Mouse (Mus musculus): Measurements from ENCODE around the gene Acox2.
"Not testable (repeated sequence)": the region's sequence is repeated elsewhere in the genome, so short reads cannot be mapped to it uniquely, and the experiment has no call there.

Gene Acox2

DNA sequence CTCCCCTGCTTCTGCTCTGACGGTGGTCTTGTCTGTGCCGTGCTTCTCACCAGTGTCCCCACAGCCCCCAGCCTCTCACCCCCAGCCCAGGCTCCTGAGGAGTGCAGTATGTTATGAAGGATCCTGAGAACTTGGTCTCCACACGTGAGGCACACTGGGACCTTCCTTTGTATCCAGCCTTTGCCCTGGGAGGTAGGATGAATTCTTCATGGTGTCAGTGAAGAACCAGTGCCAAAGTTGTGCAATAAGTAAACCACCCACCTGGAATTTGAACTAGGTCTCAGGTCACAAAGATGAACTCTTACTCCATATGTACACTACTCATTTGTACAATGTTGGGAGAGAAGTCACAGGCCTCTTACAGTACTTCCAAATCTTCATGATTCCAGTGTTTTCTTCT, at the start of gene Acox2:
Acox2 (minus strand) TSS at position 188 of the 400 bp plus-strand sequence.
- no peak for DNase-seq

- no peak for DNase-seq
Measured at GRCm38 (mm10) chr14:8308650-8309049, 49.5 kb upstream of the Acox2 start.

- DNase-seq = no peak
Measured at GRCm38 (mm10) chr14:8306884-8307283, 47.7 kb upstream of the Acox2 start.

- peak in 1 of 2 experiments; percentile 11 for DNase-seq
Measured at GRCm38 (mm10) chr14:8305014-8305413, 45.9 kb upstream of the Acox2 start.

DNA sequence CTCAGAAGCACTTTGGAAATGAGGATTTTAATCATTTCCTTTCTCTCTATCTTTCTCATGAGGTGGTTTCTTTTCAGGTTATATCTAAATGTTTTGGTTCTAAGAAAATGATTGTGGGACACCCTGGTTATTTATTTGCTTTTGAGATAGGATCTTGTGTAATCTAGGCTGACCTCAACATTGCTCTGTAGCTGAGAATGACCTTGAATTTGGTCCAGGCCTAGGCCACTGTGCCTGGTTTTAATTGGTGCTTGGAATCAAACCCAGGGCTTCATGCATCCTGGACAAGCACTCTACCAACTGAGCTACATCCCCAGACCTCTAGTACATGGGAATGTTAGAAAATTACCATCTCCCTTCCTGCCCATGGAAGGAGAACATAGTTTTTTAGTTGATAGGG, 44.9 kb upstream of the Acox2 start:
- DNase-seq = no peak

DNA sequence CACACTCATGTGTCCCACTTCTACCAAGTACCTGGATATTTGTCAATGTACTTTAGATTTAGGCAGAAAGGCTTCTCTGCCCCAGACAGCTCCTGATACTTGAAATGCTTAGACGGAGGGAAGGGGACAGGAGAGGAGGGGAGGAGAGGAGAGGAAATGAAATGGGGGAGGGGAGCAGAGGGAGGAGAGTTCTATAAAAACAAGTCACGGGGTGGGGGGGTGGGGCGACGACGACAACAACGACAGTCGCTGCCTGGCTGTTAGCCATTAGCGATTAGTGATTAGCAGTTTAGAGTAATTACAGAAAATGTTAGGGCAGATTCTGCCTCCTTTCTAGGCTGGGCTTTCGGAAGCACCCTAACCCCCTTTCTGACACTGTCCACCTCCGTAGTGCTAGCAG, 43.5 kb upstream of the Acox2 start:
- DNase-seq = peak in 1 of 2 experiments; percentile 21

GRCm38 (mm10) chr14:8300281-8300680, 41.1 kb upstream of the Acox2 start:
- DNase-seq = peak; percentile 82 to 84

- no peak for DNase-seq
Measured at GRCm38 (mm10) chr14:8297889-8298293, 38.7 kb upstream of the Acox2 start.

DNA sequence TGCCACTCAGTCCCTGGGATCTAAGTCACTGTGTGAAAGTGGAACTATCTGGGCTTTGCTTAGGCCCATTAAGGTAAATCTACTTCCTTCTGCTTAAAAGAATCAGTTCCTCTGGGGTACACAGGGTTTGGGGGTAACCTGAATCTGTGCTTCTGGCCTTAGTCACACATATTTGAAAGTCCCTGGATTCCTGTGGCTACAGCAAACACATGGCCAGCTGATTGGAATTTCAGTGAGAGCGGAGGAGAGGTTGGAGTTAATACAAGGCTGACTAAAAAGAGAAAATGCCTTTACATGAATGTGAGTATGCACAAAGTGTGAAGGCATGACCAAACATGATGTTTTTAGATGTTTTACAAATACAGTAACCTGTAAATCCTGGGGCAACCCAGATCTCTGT, 35.1 kb upstream of the Acox2 start:
- no peak for DNase-seq

DNA sequence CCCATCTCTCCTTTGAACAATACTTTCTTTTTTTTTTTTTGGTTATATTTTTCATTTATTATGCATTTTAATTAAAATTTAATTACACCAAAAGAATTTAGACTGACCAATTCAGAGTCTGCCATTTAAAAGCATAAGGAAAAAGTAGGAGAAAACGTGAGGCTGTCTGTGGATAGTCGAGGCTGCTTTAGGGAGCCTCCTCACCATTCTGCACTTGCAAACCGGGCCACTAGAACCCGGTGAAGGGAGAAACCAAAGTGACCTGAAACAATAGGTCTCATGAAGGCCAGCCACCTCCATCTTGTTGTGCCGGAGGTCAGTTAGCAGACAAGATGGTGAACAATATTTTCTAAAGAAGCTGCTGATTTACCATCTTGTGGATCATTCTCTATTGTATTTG, 27.4 kb upstream of the Acox2 start:
- peak; percentile 38 to 43 for DNase-seq

DNA sequence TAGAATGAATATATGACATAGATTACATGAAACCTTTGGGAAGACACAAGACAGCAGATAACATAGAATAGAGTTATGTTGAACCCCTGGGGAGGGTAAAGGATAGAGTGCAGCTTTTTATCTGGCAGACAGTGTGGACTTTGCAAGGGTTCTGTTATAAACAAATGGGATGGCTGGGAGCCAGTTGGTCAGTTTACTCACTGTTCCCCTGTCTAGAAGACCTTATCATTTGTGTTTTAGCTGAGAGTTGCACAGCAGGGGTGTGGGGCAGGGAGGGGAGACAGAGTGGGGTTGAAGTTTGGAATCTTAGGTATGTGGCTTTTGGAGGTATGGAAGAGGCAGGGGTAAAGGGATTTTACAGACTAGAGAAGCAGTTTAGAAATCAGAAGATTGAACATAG, 24.6 kb upstream of the Acox2 start:
- no peak for DNase-seq

GRCm38 (mm10) chr14:8271281-8271680, 12.1 kb upstream of the Acox2 start:
- DNase-seq = not testable (repeated sequence)

DNA sequence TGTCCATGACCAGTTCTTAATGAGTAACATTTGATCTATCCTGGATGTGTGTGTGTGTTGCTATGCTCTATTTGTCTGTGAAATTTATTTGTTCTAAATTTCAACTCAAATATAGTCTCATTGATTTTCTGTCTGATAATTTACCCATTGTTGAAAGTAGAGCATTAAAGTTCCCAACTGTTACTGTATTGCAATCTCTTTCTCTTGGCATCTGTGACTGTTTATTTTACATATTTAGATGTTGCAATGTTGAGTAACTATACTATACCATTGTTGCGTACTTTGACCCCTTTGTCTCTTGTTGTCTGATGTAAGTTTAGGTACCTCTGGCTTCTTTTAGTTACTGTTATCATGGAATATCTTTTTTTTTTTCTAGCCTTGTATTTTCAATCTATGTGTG, 5.2 kb upstream of the Acox2 start:
- no peak for DNase-seq

DNA sequence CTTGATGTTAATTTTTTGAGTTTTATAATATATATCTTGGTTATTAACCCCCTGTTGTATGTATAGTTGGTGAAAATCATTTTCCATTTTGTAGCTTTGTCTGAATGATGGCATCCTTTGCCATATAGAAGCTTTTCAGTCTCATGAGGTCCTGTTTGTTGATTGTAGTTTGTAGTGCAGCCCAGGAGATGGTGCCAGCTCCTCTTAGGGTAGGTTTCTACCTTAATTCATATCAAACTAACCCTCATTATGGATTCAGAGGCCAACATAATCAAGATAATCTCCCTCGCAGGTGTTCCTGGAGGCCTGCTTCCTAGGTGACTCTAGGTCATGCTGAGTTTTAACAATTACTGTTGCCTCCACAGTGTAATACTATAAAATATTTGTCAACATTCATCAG, 3.1 kb upstream of the Acox2 start:
- DNase-seq = no peak

- no peak for DNase-seq
Measured at GRCm38 (mm10) chr14:8260214-8260613, 1.1 kb upstream of the Acox2 start.

- DNase-seq = no peak
Measured at GRCm38 (mm10) chr14:8258752-8259151, 401 bp downstream of the Acox2 start.

- no peak for DNase-seq
Measured at GRCm38 (mm10) chr14:8258335-8258627, 872 bp downstream of the Acox2 start.

DNA sequence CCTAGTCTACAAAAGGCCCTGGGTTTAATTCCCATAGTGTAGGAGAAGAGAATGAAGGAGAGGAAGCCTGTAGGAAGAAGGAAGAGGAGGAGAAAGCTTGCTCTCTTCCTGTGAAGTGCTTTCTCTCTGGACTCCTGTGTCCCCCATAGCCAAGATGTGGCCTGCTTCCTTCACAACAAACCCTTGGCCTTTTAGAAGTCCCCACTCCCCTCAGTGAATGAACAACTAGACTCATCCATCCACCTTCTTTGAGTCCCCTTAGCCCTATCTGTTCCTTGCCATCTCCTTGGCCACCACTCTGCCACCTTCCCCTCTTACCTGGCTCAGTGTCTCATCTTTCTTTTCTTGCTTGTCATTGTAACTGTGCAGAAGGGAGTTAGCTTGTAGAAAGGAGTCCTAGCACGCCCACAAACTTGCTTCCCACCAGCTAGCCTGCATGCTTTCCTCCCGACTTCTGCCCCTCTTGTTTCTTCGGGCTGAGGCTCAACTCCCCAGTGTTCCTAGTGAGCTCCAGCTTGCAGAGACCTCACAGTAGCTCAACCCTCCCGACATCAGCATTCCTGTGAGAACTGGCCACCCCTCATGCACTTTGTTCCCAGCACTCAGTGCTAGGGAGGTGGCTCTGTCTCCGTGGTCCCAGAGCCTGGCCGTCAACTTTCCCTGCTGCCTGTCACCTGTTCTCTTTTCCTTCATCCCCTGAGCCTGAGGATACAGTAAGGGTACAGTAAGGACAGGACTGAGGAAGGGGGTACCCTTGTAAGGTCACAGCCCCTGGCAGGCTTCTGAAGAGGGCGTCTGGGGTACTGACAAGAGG, 1.4 kb downstream of the Acox2 start:
- DNase-seq = no peak

- no peak for DNase-seq
Measured at GRCm38 (mm10) chr14:8256881-8257280, 2.3 kb downstream of the Acox2 start.

- DNase-seq = no peak
Measured at GRCm38 (mm10) chr14:8256072-8256471, 3.1 kb downstream of the Acox2 start.

GRCm38 (mm10) chr14:8255076-8255729, 4.0 kb downstream of the Acox2 start:
- peak; percentile 77 to 83 for DNase-seq

DNA sequence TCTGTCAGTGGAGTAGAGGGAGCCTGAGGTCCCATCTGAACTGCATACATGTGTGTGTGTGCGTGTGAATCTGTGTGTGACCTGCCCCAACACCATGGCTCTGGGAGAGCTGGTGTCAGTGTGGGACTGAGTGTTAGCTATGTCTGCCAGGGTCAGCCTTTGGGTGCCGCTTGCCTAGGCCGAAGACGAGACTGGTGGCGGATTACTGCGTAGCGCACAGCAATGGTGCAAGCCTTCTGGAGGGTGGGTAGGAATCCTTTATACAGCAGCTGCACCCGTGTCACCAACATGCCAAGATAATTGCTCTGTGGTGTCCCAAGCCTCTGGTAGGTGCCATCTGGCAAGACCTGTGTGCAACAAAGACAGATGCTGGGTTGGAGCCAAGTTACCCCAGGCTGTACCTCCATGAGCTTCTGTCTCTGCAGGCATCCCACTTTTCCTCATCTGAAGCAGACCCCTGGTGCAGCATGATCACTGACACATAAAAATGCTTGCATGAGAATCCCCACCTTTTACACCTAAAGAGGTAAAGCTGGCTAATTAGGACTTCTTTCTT, 7.7 kb downstream of the Acox2 start:
- DNase-seq = no peak

DNA sequence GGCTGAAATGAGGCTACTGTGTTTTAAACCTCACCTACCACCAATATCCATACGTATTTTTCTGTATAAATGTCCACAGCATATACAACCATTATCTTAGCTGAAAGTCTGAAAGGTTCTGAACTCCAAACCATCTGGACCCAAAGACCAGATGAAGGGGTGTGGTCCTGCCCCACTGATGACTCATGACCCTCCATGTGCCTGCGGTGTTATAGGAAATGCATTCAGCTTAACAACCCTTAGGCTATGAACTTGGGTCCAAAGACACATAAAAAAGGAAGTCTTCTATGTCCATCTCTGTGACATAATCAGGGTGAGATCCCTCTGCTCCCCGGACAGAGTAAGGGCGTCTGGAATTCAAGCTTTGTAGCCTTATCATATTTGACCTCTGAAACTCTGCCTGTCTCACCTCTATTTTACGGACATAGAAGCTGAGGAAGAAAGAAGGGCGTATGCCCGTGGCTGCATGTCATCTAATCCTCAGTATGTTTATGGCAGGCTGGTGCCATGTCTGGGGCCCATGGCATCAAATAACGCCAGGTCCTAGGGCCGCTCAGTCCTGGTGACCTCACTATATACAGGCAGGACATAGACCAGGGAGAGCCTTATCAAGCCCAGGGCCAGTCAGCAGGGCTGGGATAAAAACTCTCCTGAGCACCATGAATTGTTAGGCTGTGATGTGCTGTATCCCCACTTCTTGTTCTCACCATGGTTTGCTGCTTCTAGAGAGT, 8.8 kb downstream of the Acox2 start:
- DNase-seq = no peak

DNA sequence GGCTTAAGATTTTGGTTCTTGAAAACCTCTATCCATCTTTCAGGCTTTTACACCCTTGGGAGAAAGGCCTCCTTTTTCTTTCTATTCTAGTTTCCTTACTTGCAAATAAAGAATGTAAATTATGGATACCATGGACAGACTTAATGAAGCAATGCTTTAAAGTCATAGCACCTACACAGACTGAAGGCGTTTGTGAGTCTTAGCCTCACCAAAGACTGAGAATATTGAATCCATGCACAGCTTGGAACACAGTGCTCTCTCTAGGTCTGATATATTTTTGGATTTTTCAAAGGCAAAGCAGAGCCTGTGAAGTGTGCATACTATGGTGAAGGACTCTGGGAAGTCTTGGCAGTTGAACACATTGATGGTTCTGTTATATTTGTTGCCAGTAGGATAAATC, 9.9 kb downstream of the Acox2 start:
- DNase-seq = no peak

All from kidney, postnatal 4 days (tissue).